ENCODE assay signal across 12 mouse cellular contexts in the genomic region with DNA sequence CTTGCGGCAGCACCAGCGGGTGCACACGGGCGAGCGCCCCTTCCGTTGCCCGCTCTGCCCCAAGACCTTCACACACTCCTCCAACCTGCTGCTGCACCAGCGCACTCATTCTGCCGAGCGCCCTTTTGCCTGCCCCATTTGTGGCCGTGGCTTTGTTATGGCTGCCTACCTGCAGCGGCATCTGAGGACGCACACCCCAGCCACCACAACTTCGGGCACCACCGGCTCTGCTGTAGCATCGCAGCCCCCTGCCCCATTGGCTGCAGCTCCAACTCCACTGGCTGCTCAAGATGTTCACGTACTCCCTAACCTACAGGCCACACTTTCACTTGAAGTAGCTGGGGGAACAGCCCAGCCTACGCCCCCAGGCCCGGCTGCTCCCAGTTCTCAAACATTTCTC. TPM values are rescaled to one million over a fixed set of nuclear protein-coding genes. Genes with fewer than 3 reads are reported as not detected.
DNase-seq lines count a peak whose midpoint lies in the region; ATAC-seq lines count a peak whose summit lies in the region.
"Had no signal": no experiment of that assay in that cellular context is flagged by ENCODE, and none has a peak within 500 bp of the region (broad histone marks: within the 10 kb centered on the region; RNA-seq: fewer than 3 reads in every experiment).

No protein-coding gene starts in this region.

- DNase-seq in heart, adult 8-10 months (ENCODE audit: low spot score), result no peak
- no peak for DNase-seq in neural tube, embryonic 11.5 days (ENCODE audit: low spot score)
- DNase-seq in neural tube, embryonic 10.5 days (ENCODE audit: extremely low spot score, low spot score), result no peak
- no peak for DNase-seq in left cerebral cortex, adult 8-10 months (ENCODE audit: low spot score in 2 of 2)
- no peak for DNase-seq in urinary bladder, postnatal 36 days (ENCODE audit: low spot score in 2 of 2)
- DNase-seq in adrenal gland, postnatal 36 days, result no peak
- DNase-seq: embryo, embryonic 11 days; kidney, adult 8-10 months; left cerebral cortex, postnatal 4 days had no signal

- H3K4me1 ChIP-seq in heart, embryonic 13.5 days, result peaks cover 65% of the 10 kb centered on the region
- H3K4me1 ChIP-seq in neural tube, embryonic 11.5 days (ENCODE audit: control insufficient read depth, insufficient read depth, low read length), result peaks cover 45% of the 10 kb centered on the region
- H3K4me1 ChIP-seq in limb, embryonic 13.5 days, result peaks cover 60% of the 10 kb centered on the region

- ATAC-seq in heart, embryonic 13.5 days (ENCODE audit: extremely low read depth, insufficient number of reproducible peaks, low FRiP score, low TSS enrichment), result no peak
- no peak for ATAC-seq in neural tube, embryonic 11.5 days (ENCODE audit: insufficient read depth, low FRiP score, low TSS enrichment)
- no peak for ATAC-seq in limb, embryonic 13.5 days (ENCODE audit: low FRiP score, low read depth)

- peaks cover 41% of the 10 kb centered on the region for H3K36me3 ChIP-seq in heart, embryonic 13.5 days
- H3K36me3 ChIP-seq in neural tube, embryonic 11.5 days (ENCODE audit: control insufficient read depth, insufficient read depth, low read length), result peaks cover 20% of the 10 kb centered on the region
- peaks cover 43% of the 10 kb centered on the region for H3K36me3 ChIP-seq in limb, embryonic 13.5 days

- 84% methylated on average over 19 of the region's 19 CpGs for WGBS in heart, embryonic 13.5 days
- WGBS in neural tube, embryonic 11.5 days, result 87% methylated on average over 19 of the region's 19 CpGs
- 90% methylated on average over 19 of the region's 19 CpGs for WGBS in limb, embryonic 13.5 days

- H3K9me3 ChIP-seq in heart, embryonic 13.5 days, result no peaks in the 10 kb centered on the region
- no peaks in the 10 kb centered on the region for H3K9me3 ChIP-seq in neural tube, embryonic 11.5 days (ENCODE audit: control insufficient read depth, low read length)
- H3K9me3 ChIP-seq in limb, embryonic 13.5 days, result no peaks in the 10 kb centered on the region

- no peak overlapping the region for H3K9ac ChIP-seq in heart, embryonic 13.5 days
- H3K9ac ChIP-seq in neural tube, embryonic 11.5 days (ENCODE audit: low read length), result no peak overlapping the region
- H3K9ac ChIP-seq in limb, embryonic 13.5 days, result no peak overlapping the region

- no peak overlapping the region for H3K4me2 ChIP-seq in heart, embryonic 13.5 days
- no peak overlapping the region for H3K4me2 ChIP-seq in neural tube, embryonic 11.5 days (ENCODE audit: low read depth)
- no peak overlapping the region for H3K4me2 ChIP-seq in limb, embryonic 13.5 days (replicated peaks)

- H3K27ac ChIP-seq in heart, embryonic 13.5 days (replicated peaks), result peak overlapping the region; percentile 77
- 0 out of 2 replicates have a peak overlapping the region, but pooled peaks have one; percentile 34 for H3K27ac ChIP-seq in neural tube, embryonic 11.5 days (ENCODE audit: low read depth, low read length)
- H3K27ac ChIP-seq in limb, embryonic 13.5 days, result peak overlapping the region; percentile 94; the same call in 1 of the 2 replicates

- H3K27me3 ChIP-seq in heart, embryonic 13.5 days (replicated peaks), result no peaks in the 10 kb centered on the region; the same call in 1 of the 2 replicates
- H3K27me3 ChIP-seq in neural tube, embryonic 11.5 days (ENCODE audit: control insufficient read depth, insufficient read depth, low read length), result no peaks in the 10 kb centered on the region
- no peaks in the 10 kb centered on the region for H3K27me3 ChIP-seq in limb, embryonic 13.5 days

- H3K4me3 ChIP-seq in heart, embryonic 13.5 days, result no peak overlapping the region
- no peak overlapping the region for H3K4me3 ChIP-seq in neural tube, embryonic 11.5 days (ENCODE audit: low read depth, low read length)
- H3K4me3 ChIP-seq in limb, embryonic 13.5 days, result no peak overlapping the region

RNA-seq across cellular contexts. Expression of gene Nat14, which starts 1.3 kb away (rescaled TPM):
- polyA plus RNA-seq in heart, embryonic 13.5 days (2015; fragmentation: Nextera tagmentation; extraction: Ambion mirVana), result 4.2 and 5.8 TPM in 2 replicates
- total RNA-seq in heart, adult 8-10 months (2022), result 1 to 10 TPM; 4.7 to 6.7 (median 5.3) TPM
- 6.4 and 7.1 TPM in 2 replicates for polyA plus RNA-seq in neural tube, embryonic 11.5 days (2014; fragmentation: Nextera tagmentation; extraction: Ambion mirVana)
- 3.1 and 3.3 TPM in 2 replicates for polyA plus RNA-seq in limb, embryonic 13.5 days (2015; fragmentation: Nextera tagmentation; extraction: Ambion mirVana)
- 100 to 1,000 TPM in 1 of 4 experiments, 10 to 100 TPM in 3; 94.7 to 100 (median 95.8) TPM for total RNA-seq in left cerebral cortex, adult 8-10 months (2022)
- total RNA-seq in adrenal gland, postnatal 36 days (2021), result 10 to 100 TPM in 1 of 2 experiments, 1 to 10 TPM in 1; 7.1 to 11.5 TPM

RNA-seq across cellular contexts. Expression of gene Ssc5d, which starts 5.1 kb away (rescaled TPM):
- polyA plus RNA-seq in heart, embryonic 13.5 days (2015; fragmentation: Nextera tagmentation; extraction: Ambion mirVana), result 1.5 and 2.0 TPM in 2 replicates
- total RNA-seq in heart, adult 8-10 months (2022), result 1 to 10 TPM; 1.4 to 2.5 (median 1.9) TPM
- 2.8 and 3.3 TPM in 2 replicates for polyA plus RNA-seq in neural tube, embryonic 11.5 days (2014; fragmentation: Nextera tagmentation; extraction: Ambion mirVana)
- 6.4 and 8.1 TPM in 2 replicates for polyA plus RNA-seq in limb, embryonic 13.5 days (2015; fragmentation: Nextera tagmentation; extraction: Ambion mirVana)
- total RNA-seq in left cerebral cortex, adult 8-10 months (2022), result 1 to 10 TPM; 2.1 to 3.5 (median 2.6) TPM
- total RNA-seq in adrenal gland, postnatal 36 days (2021), result 1 to 10 TPM; 1.7 to 2.7 TPM
- total RNA-seq: megakaryocyte, adult 5-6 weeks had no signal

RNA-seq across cellular contexts. Expression of gene Zfp628, which starts 5.5 kb away (rescaled TPM):
- 2.4 and 2.9 TPM in 2 replicates for polyA plus RNA-seq in heart, embryonic 13.5 days (2015; fragmentation: Nextera tagmentation; extraction: Ambion mirVana)
- 1 to 10 TPM; 6.4 to 8.4 (median 7.5) TPM for total RNA-seq in heart, adult 8-10 months (2022)
- 3.5 and 3.8 TPM in 2 replicates for polyA plus RNA-seq in neural tube, embryonic 11.5 days (2014; fragmentation: Nextera tagmentation; extraction: Ambion mirVana)
- 4.2 and 4.3 TPM in 2 replicates for polyA plus RNA-seq in limb, embryonic 13.5 days (2015; fragmentation: Nextera tagmentation; extraction: Ambion mirVana)
- 10 to 100 TPM; 14.7 to 16.8 (median 15.5) TPM for total RNA-seq in left cerebral cortex, adult 8-10 months (2022)
- total RNA-seq in adrenal gland, postnatal 36 days (2021), result 10 to 100 TPM; 13.7 to 15.5 TPM

RNA-seq across cellular contexts. Expression of gene Gm36210, which starts 14.2 kb away (rescaled TPM):
- 0.27 TPM in 1 of 2 replicates, not detected in the other for polyA plus RNA-seq in heart, embryonic 13.5 days (2015; fragmentation: Nextera tagmentation; extraction: Ambion mirVana)
- under 1 TPM in 2 of 4 experiments, not detected in 2; 0.22 to 0.43 TPM for total RNA-seq in heart, adult 8-10 months (2022)
- polyA plus RNA-seq in neural tube, embryonic 11.5 days (2014; fragmentation: Nextera tagmentation; extraction: Ambion mirVana), result 0.29 TPM in 1 of 2 replicates, not detected in the other
- not detected in 2 replicates for polyA plus RNA-seq in limb, embryonic 13.5 days (2015; fragmentation: Nextera tagmentation; extraction: Ambion mirVana)
- under 1 TPM in 3 of 4 experiments, not detected in 1; 0.48 to 0.65 (median 0.51) TPM for total RNA-seq in left cerebral cortex, adult 8-10 months (2022)
- total RNA-seq in adrenal gland, postnatal 36 days (2021), result not detected
- total RNA-seq: megakaryocyte, adult 5-6 weeks had no signal

RNA-seq across cellular contexts. Expression of gene Isoc2a, which starts 43.5 kb away (rescaled TPM):
- polyA plus RNA-seq in heart, embryonic 13.5 days (2015; fragmentation: Nextera tagmentation; extraction: Ambion mirVana), result 1.4 TPM in 2 replicates
- 10 to 100 TPM; 52.2 to 62.9 (median 54.4) TPM for total RNA-seq in heart, adult 8-10 months (2022)
- polyA plus RNA-seq in neural tube, embryonic 11.5 days (2014; fragmentation: Nextera tagmentation; extraction: Ambion mirVana), result 0.49 and 0.82 TPM in 2 replicates
- polyA plus RNA-seq in limb, embryonic 13.5 days (2015; fragmentation: Nextera tagmentation; extraction: Ambion mirVana), result 1.2 and 1.3 TPM in 2 replicates
- total RNA-seq in left cerebral cortex, adult 8-10 months (2022), result 10 to 100 TPM; 16.1 to 17.7 (median 17.1) TPM
- 10 to 100 TPM; 23.5 to 47.3 TPM for total RNA-seq in adrenal gland, postnatal 36 days (2021)

Comparison
In these comparisons a context has a peak if more than half of its experiments do, and no peak if none do; other contexts are left out.
1. H3K27ac ChIP-seq: peak in every context shown above with its lines; median percentile 94 in limb, embryonic 13.5 days; 77 in heart, embryonic 13.5 days; 34 in neural tube, embryonic 11.5 days.
2. RNA of gene Nat14, which starts 1.3 kb away (total RNA-seq): 94.7 to 100 TPM in left cerebral cortex, adult 8-10 months; 7.1 to 11.5 TPM in adrenal gland, postnatal 36 days and 4.7 to 6.7 TPM in heart, adult 8-10 months; every median in the first group is over 4 times any median in the second.